Mouse (Mus musculus) left cerebral cortex, adult 8-10 months (tissue): ENCODE measurements at regions not wholly inside any gene's neighbourhood (a gene's known extent, or its start where the extent isn't known, plus 50 kb on each side); places are given as distances from the start of the nearest gene placed in this dataset.
"Not testable (repeated sequence)": the region's sequence is repeated elsewhere in the genome, so short reads cannot be mapped to it uniquely, and the experiment has no call there.

ENCODE experiments used
- DNase-seq, 2 experiments: peaks; one replicate each; pipeline ENCODE4 v3.0.0; 2022; ENCODE audit warnings: low spot score in 2 of 2

- DNase-seq, result no peak
Measured at GRCm38 (mm10) chr16:76958597-76959392, 54.7 kb upstream of the Usp25 start.

- DNase-seq, result no peak
Measured at GRCm38 (mm10) chr16:76957491-76957890, 56.0 kb upstream of the Usp25 start.

GRCm38 (mm10) chr16:76957090-76957489 is 56.4 kb upstream of the Usp25 start:
- DNase-seq, result no peak

- DNase-seq, result peak in 1 of 2 experiments; percentile 22
Measured at GRCm38 (mm10) chr16:76950836-76951486, 62.5 kb upstream of the Usp25 start.

GRCm38 (mm10) chr16:76947011-76947410 is 66.5 kb upstream of the Usp25 start:
- no peak for DNase-seq

- DNase-seq, result no peak
Measured at GRCm38 (mm10) chr16:76938128-76938527, 75.4 kb upstream of the Usp25 start.

- no peak for DNase-seq
Measured at GRCm38 (mm10) chr16:76927901-76928300, 85.6 kb upstream of the Usp25 start.

GRCm38 (mm10) chr16:76920137-76920536 is 93.4 kb upstream of the Usp25 start:
- not testable (repeated sequence) for DNase-seq

- no peak for DNase-seq
Measured at GRCm38 (mm10) chr16:76918598-76918997, 94.9 kb upstream of the Usp25 start.

GRCm38 (mm10) chr16:76914311-76914710 is 99.2 kb upstream of the Usp25 start:
- peak in 1 of 2 experiments; percentile 13 for DNase-seq

GRCm38 (mm10) chr16:76905205-76905996 is 108.1 kb upstream of the Usp25 start:
- no peak for DNase-seq

GRCm38 (mm10) chr16:76899083-76899482 is 114.4 kb upstream of the Usp25 start:
- no peak for DNase-seq

- DNase-seq, result no peak
Measured at GRCm38 (mm10) chr16:76896305-76896704, 117.2 kb upstream of the Usp25 start.

GRCm38 (mm10) chr16:76895781-76896180 is 117.7 kb upstream of the Usp25 start:
- DNase-seq, result no peak

GRCm38 (mm10) chr16:76878576-76878975 is 134.9 kb upstream of the Usp25 start:
- no peak for DNase-seq

- no peak for DNase-seq
Measured at GRCm38 (mm10) chr16:76875397-76876018, 138.0 kb upstream of the Usp25 start.

GRCm38 (mm10) chr16:76866465-76866802 is 147.1 kb upstream of the Usp25 start:
- no peak for DNase-seq

GRCm38 (mm10) chr16:76865731-76866464 is 147.6 kb upstream of the Usp25 start:
- peak; percentile 5 to 30 for DNase-seq

GRCm38 (mm10) chr16:76864392-76864791 is 149.1 kb upstream of the Usp25 start:
- no peak for DNase-seq

- no peak for DNase-seq
Measured at GRCm38 (mm10) chr16:76855797-76856196, 157.7 kb upstream of the Usp25 start.

GRCm38 (mm10) chr16:76851396-76851795 is 162.1 kb upstream of the Usp25 start:
- no peak for DNase-seq
